Mouse (Mus musculus) embryonic facial prominence, embryonic 14.5 days (tissue): ENCODE results near the gene Clpb. TPM values are rescaled to one million over a fixed set of nuclear protein-coding genes. Genes with fewer than 3 reads are reported as not detected.

Experiments
- ATAC-seq: fragments of 200-750 bp; cut with Nextera tagmentation; 2 replicates; pipeline ENCODE4 v1.8.0; 2017; ENCODE audit warnings: low read depth, moderate number of reproducible peaks, moderate TSS enrichment
- DNase-seq: peaks from one replicate; pipeline ENCODE4 v3.0.0-alpha.2; 2015; ENCODE audit warnings: low spot score
- H3K27ac ChIP-seq: fragments of 300-500 bp; sonication (generic); replicated peaks from 2 replicates; pipeline ENCODE4 v1.5.1; 2014; ENCODE audit warnings: low read depth, mild to moderate bottlenecking, low read length, moderate library complexity
- H3K27me3 ChIP-seq: fragments of 300-500 bp; sonication (generic); replicated peaks from 2 replicates; pipeline ENCODE4 v1.6.1; 2014; ENCODE audit warnings: low read length; ENCODE audit not compliant: control insufficient read depth, insufficient read depth
- H3K36me3 ChIP-seq: fragments of 300-500 bp; sonication (generic); 2 replicates; pipeline ENCODE4 v1.6.1; 2014; ENCODE audit warnings: low read length, mixed read lengths; ENCODE audit not compliant: control insufficient read depth, insufficient read depth
- H3K4me1 ChIP-seq: fragments of 300-500 bp; sonication (generic); 2 replicates; pipeline ENCODE4 v1.6.1; 2014; ENCODE audit warnings: antibody characterized with exemption, low read length; ENCODE audit not compliant: control insufficient read depth, insufficient read depth
- H3K4me2 ChIP-seq: fragments of 300-500 bp; sonication (generic); 2 replicates; pipeline ENCODE4 v1.6.1; 2014; ENCODE audit warnings: low read depth, mild to moderate bottlenecking, low read length, moderate library complexity, mixed read lengths
- H3K4me3 ChIP-seq: fragments of 300-500 bp; sonication (generic); 2 replicates; pipeline ENCODE4 v1.5.1; 2014; ENCODE audit warnings: low read depth, mild to moderate bottlenecking, low read length
- H3K9ac ChIP-seq: fragments of 300-500 bp; sonication (generic); 2 replicates; pipeline ENCODE4 v1.6.1; 2014; ENCODE audit warnings: low read depth, mild to moderate bottlenecking, low read length, moderate library complexity, mixed read lengths
- H3K9me3 ChIP-seq: fragments of 300-500 bp; sonication (generic); 2 replicates; pipeline ENCODE4 v1.6.1; 2016; ENCODE audit warnings: low read length; ENCODE audit not compliant: control insufficient read depth
- WGBS: fragments of 180-500 bp; shearing (Covaris S2); extraction: QIAGEN DNeasy Blood & Tissue Kit; methylation state at CpG from one replicate; pipeline ENCODE4 v1.1.7; 2014; 5-methylcytosine and 5-hydroxymethylcytosine counted together
- polyA plus RNA-seq: library from polyadenylated mRNA; unstranded; fragments of >200 nt; fragmentation: Nextera tagmentation; extraction: Ambion mirVana; gene quantifications from 2 replicates; pipeline ENCODE4 v1.2.1, GENCODE M21; 2014

Clpb gene
- polyA plus RNA-seq, 1 experiment from 2014 or later = 37.5 TPM

DNA sequence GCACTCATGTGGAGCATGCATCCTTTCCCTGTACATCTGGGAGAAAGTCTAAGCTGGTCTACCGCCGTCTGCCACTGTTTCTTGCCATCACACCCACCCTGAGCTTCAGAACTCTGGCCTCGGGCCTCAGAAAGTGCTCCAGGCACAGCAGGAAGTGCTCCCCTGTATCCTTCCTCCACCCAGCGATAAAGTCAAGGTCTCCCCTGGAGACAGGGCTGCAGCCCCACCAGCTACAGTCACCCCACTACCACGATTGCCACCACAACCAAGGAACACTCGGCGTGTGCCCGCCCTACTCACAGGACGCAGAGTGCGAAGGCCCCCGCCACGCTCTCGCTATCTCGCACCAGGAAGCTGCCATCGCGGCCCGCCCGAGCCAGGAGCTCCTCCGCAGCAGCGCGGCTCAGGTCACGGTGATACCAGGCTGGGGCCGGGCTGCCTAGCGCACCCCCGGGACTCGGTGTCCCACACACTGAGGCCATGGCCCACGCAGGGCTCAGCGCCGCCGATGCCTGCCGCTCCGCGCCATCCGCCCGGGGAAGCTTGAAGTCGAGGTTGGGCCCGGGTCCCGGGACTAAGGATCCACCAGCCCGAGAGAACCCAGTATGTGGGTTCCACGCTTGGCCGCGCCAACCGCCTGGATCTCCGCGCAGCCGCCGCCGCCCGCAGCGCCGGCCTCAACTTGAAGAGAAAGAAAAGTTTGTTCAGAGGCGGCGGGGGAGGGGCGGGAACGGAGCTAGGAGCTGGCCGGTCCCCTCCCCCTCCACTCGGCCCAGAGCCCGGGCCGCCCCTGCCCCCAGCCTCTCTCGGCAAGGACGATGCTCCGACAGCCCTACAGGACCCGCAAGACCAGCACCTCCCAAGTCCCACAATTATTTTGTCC, 173.1 kb downstream of the Clpb start:
- Histone ChIP-seq H3K4me3 (peak overlapping the region; percentile 87), H3K27me3 (no peaks in the 10 kb centered on the region), H3K9ac (peak overlapping the region; percentile 89), H3K4me2 (peak overlapping the region; percentile 84), H3K27ac (peak overlapping the region; percentile 97), H3K36me3 (peaks cover 22% of the 10 kb centered on the region), H3K4me1 (peaks cover 18% of the 10 kb centered on the region), H3K9me3 (no peaks in the 10 kb centered on the region)
- ATAC-seq = peak; percentile 44
- WGBS = 0% methylated on average over 39 of the region's 63 CpGs
- DNase-seq = peak; percentile 87

DNA sequence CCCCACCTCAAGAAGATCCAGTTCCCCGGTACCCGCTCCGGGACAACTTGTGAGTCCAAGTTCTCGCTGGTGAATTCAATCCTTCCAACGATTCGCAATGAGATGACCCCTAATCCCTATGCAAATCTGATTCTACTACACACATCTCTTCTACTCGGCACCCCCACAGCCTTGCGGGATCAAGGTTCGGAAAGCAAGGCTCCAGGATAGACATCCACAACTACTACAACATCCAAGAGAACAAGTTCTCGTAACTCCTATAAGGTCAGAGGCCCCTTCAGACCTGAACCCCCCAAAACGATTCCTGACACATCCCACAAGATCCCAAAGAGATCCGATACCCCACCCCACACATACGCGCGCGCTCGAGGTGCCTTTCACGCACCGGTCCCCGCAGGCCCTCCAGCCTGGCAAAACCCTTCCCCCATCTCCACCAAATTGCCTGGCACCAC, 173.7 kb downstream of the Clpb start:
- Histone ChIP-seq H3K9ac (peak overlapping the region; percentile 89), H3K4me1 (peaks cover 18% of the 10 kb centered on the region), H3K9me3 (no peaks in the 10 kb centered on the region), H3K27me3 (no peaks in the 10 kb centered on the region), H3K4me2 (peak overlapping the region; percentile 84), H3K4me3 (peak overlapping the region; percentile 87), H3K36me3 (peaks cover 15% of the 10 kb centered on the region), H3K27ac (peak overlapping the region; percentile 97)
- ATAC-seq (no peak), DNase-seq (no peak)
- WGBS = under 1% methylated on average over 19 of the region's 20 CpGs

DNA sequence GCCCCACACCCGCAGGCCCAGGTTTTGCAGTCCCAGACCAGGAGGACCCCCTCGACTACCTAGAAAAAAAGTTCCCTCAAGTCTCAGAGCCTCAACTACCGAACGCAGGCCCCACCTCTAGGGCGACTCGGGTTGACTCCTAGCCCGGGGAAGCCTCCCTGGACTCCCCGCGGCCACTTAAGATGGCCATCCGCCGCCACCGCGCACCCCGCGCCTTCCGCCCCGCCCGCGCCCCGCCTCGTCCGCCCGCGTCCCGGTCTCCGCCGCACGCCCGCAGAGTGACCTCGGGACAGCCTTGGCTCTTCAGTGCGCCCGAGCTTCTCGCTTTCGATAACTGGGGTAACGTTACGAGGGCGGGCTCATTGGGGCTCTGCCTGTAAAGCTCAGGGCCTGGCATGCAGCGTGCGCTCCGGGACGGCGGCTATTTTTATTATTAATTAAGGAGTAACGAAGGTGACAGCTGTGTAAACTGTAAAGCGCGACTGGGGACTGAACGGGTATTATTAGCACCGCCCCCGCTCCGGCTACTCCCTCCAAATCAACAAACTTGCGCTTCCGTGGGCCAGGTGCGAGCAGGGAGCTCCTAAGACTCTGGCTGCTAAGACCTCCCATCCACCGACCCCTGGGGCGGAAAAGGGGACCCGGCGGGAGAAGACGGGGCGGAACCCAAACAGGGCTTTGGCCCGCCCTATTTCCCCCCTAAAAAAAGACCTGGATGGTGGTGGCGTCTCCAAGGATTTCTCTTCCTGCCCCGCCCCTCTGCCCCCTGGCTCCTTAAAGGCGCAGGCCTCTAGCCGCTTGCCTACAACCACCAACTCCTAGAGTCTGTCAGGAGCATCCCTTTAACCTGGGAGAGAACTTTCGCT, 174.4 kb downstream of the Clpb start, which contains the start of gene Inppl1:
Inppl1 (minus strand) TSS at position 624 of the 866 bp plus-strand sequence.
- Histone ChIP-seq H3K36me3 (peaks cover 8% of the 10 kb centered on the region), H3K4me1 (peaks cover 18% of the 10 kb centered on the region), H3K4me3 (peak within 1 kb of the TSS; percentile 87), H3K27ac (peak within 1 kb of the TSS; percentile 97), H3K27me3 (no peaks in the 10 kb centered on the region), H3K9me3 (no peaks in the 10 kb centered on the region), H3K4me2 (peak within 1 kb of the TSS; percentile 84), H3K9ac (peak within 1 kb of the TSS; percentile 89)
- 0% methylated on average over 52 of the region's 64 CpGs for WGBS
- DNase-seq (peak; percentile 96), ATAC-seq (peak; percentile 87)

DNA sequence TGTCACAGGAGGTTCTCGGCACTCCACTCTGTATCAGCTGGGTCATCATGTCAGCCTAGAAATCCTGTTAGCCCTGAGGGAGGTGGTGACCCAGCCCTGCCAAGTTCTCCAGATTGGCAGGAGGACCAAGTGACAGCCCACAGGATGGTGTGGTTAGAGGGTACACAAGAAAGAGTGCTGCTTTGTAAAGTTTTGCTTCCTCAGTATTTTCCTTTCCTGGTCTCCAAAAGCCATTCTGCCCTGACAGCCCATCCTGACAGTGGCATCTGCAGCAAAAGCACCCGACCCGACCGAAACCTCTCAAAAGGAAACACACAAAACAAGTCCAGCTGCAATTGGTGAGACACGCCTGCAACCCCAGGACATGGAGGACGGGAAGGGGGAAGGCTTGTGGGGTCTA, 180.8 kb downstream of the Clpb start:
- no peak overlapping the region for H3K4me3 ChIP-seq

More for the DNA sequence above, 180.8 kb downstream of the Clpb start:
- Histone ChIP-seq H3K27ac (no peak overlapping the region), H3K36me3 (no peaks in the 10 kb centered on the region), H3K9ac (no peak overlapping the region), H3K4me1 (no peaks in the 10 kb centered on the region), H3K4me2 (no peak overlapping the region), H3K27me3 (no peaks in the 10 kb centered on the region), H3K9me3 (no peaks in the 10 kb centered on the region)
- ATAC-seq (no peak), DNase-seq (no peak)
- WGBS = 56% methylated on average over 6 of the region's 6 CpGs

Other genes with a start within 250 kb of the Clpb start
- gene Pde2a, start 241.9 kb upstream of the Clpb start, polyA plus RNA-seq = 32.1 and 33.0 TPM in 2 replicates
- gene Art2b, start 78.0 kb upstream of the Clpb start, polyA plus RNA-seq = not detected in 2 replicates
- gene Phox2a, start 154.7 kb downstream of the Clpb start, polyA plus RNA-seq = 1.5 and 1.7 TPM in 2 replicates
- 34.3 and 36.2 TPM in 2 replicates for gene Inppl1, start 174.6 kb downstream of the Clpb start, polyA plus RNA-seq
- 3.9 and 4.0 TPM in 2 replicates for gene Folr2, start 193.6 kb downstream of the Clpb start, polyA plus RNA-seq
- 60.8 and 62.0 TPM in 2 replicates for gene Anapc15, start 200.1 kb downstream of the Clpb start, polyA plus RNA-seq
- gene Folr1, start 207.2 kb downstream of the Clpb start, polyA plus RNA-seq = 1.4 and 4.5 TPM in 2 replicates
- gene Lamtor1, start 242.3 kb downstream of the Clpb start, polyA plus RNA-seq = 147 and 160 TPM in 2 replicates
- gene Tomt, start 242.7 kb downstream of the Clpb start, polyA plus RNA-seq = 0.22 and 0.37 TPM in 2 replicates